8 mouse cellular contexts compared by ENCODE assay signal in genomic region chr7:19307739-19308453, GRCm38 (mm10). TPM values are rescaled to one million over a fixed set of nuclear protein-coding genes. Genes with fewer than 3 reads are reported as not detected.
DNase-seq lines count a peak whose midpoint lies in the region; ATAC-seq and TF ChIP-seq lines count a peak whose summit lies in the region.

No protein-coding gene starts in this region.

- H3K9ac ChIP-seq in ES-Bruce4 (ENCODE audit: low read depth, poor library complexity, severe bottlenecking), result peak overlapping the region; percentile 16; the same call in 1 of the 2 replicates
- H3K9ac ChIP-seq in heart, embryonic 14.5 days (ENCODE audit: low read length), result peak overlapping the region; percentile 73
- H3K9ac ChIP-seq in liver, embryonic 12.5 days, result peak overlapping the region; percentile 64

- DNase-seq in adrenal gland, postnatal 25 days, result peak; percentile 77
- DNase-seq in kidney, postnatal 10 days, result peak; percentile 87
- peak; percentile 68 for DNase-seq in thymus, postnatal 0 days (ENCODE audit: low spot score)

- H3K27me3 ChIP-seq in ES-Bruce4 (ENCODE audit: control insufficient read depth, insufficient read depth, low read length, poor library complexity, severe bottlenecking) (no peaks in the 10 kb centered on the region), myocyte (ENCODE audit: control insufficient read depth, insufficient read depth, insufficient read length) (no peaks in the 10 kb centered on the region)
- H3K27me3 ChIP-seq in erythroblast, embryonic 14.5 days (ENCODE audit: control insufficient read depth), result peaks cover 79% of the 10 kb centered on the region
- peaks cover 41% of the 10 kb centered on the region for H3K27me3 ChIP-seq in heart, embryonic 14.5 days (ENCODE audit: control insufficient read depth, insufficient read depth, low read length)
- peaks cover 84% of the 10 kb centered on the region for H3K27me3 ChIP-seq in liver, embryonic 12.5 days (replicated peaks)

- peak overlapping the region; percentile 99 for H3K4me2 ChIP-seq in heart, embryonic 14.5 days (ENCODE audit: low read length)
- H3K4me2 ChIP-seq in liver, embryonic 12.5 days, result peak overlapping the region; percentile 99
- H3K4me2 ChIP-seq in myocyte (ENCODE audit: low read depth), result peak overlapping the region; percentile 100

- no peak overlapping the region for H3ac ChIP-seq in myocyte (ENCODE audit: control insufficient read depth, insufficient read length)

- ATAC-seq in heart, embryonic 14.5 days (ENCODE audit: insufficient number of reproducible peaks, insufficient read depth, low FRiP score, low read depth), result peak; percentile 45
- peak; percentile 27 for ATAC-seq in liver, embryonic 12.5 days

- no peak for TF ChIP-seq CTCF in ES-Bruce4 (IDR thresholded peaks at IDR 0.05; ENCODE audit: low read depth, low read length)

- H3K79me2 ChIP-seq in myocyte (ENCODE audit: control insufficient read depth, insufficient read depth), result no peaks in the 10 kb centered on the region

- WGBS in heart, embryonic 14.5 days, result 1% methylated on average over 18 of the region's 18 CpGs
- WGBS in liver, embryonic 12.5 days (ENCODE audit: insufficient replicate concordance), result 2% methylated on average over 18 of the region's 18 CpGs

- no peak for TF ChIP-seq EP300 in ES-Bruce4 (IDR thresholded peaks at IDR 0.05; ENCODE audit: insufficient read depth, low read depth, low read length)

- H3K4me1 ChIP-seq in ES-Bruce4 (ENCODE audit: control insufficient read depth, insufficient read depth, low read length), result peaks cover 1% of the 10 kb centered on the region
- peaks cover 40% of the 10 kb centered on the region for H3K4me1 ChIP-seq in erythroblast, embryonic 14.5 days (ENCODE audit: control insufficient read depth)
- H3K4me1 ChIP-seq in heart, embryonic 14.5 days (ENCODE audit: control insufficient read depth in 2 of 2, insufficient read depth in 2 of 2, low read length in 2 of 2), result peaks cover 9 to 35% of the 10 kb centered on the region in 2 experiments
- peaks cover 44% of the 10 kb centered on the region for H3K4me1 ChIP-seq in liver, embryonic 12.5 days

- H3K36me3 ChIP-seq in ES-Bruce4 (ENCODE audit: control insufficient read depth, insufficient read depth, low read length, poor library complexity, severe bottlenecking) (no peaks in the 10 kb centered on the region), myocyte (ENCODE audit: control insufficient read depth, insufficient read depth) (no peaks in the 10 kb centered on the region)
- H3K36me3 ChIP-seq in erythroblast, embryonic 14.5 days (ENCODE audit: control insufficient read depth), result no peaks in the 10 kb centered on the region
- no peaks in the 10 kb centered on the region for H3K36me3 ChIP-seq in heart, embryonic 14.5 days (ENCODE audit: control insufficient read depth, insufficient read depth, low read length)
- H3K36me3 ChIP-seq in liver, embryonic 12.5 days, result no peaks in the 10 kb centered on the region

- H3K9me3 ChIP-seq in ES-Bruce4 (replicated peaks; ENCODE audit: control insufficient read depth, insufficient read depth, low read length, poor library complexity, severe bottlenecking), result no peaks in the 10 kb centered on the region
- peaks cover 3% of the 10 kb centered on the region; the same call in 1 of the 2 replicates for H3K9me3 ChIP-seq in erythroblast, embryonic 14.5 days (ENCODE audit: control insufficient read depth, low read length)
- no peaks in the 10 kb centered on the region for H3K9me3 ChIP-seq in heart, embryonic 14.5 days (ENCODE audit: control insufficient read depth, low read length)
- H3K9me3 ChIP-seq in liver, embryonic 12.5 days (replicated peaks), result no peaks in the 10 kb centered on the region

- no peak overlapping the region for H3K27ac ChIP-seq in ES-Bruce4 (ENCODE audit: insufficient read depth, low read length)
- peak overlapping the region; percentile 71 to 78 for H3K27ac ChIP-seq in heart, embryonic 14.5 days (replicated peaks in 1 of 2; ENCODE audit: control insufficient read depth in 1 of 2, insufficient read depth in 1 of 2, low read depth in 2 of 2, low read length in 2 of 2)
- H3K27ac ChIP-seq in liver, embryonic 12.5 days, result peak overlapping the region; percentile 66

- H3K4me3 ChIP-seq in ES-Bruce4 (ENCODE audit: low read depth, low read length) (peak overlapping the region; percentile 81), myocyte (peak overlapping the region; percentile 65)
- H3K4me3 ChIP-seq in erythroblast, embryonic 14.5 days (replicated peaks), result peak overlapping the region; percentile 66
- peak overlapping the region; percentile 67 to 69 for H3K4me3 ChIP-seq in heart, embryonic 14.5 days (ENCODE audit: control insufficient read depth in 1 of 2, insufficient read depth in 1 of 2, low read depth in 1 of 2, low read length in 2 of 2)
- H3K4me3 ChIP-seq in liver, embryonic 12.5 days, result peak overlapping the region; percentile 72

- no peak for TF ChIP-seq POLR2A in ES-Bruce4 (IDR thresholded peaks at IDR 0.05; ENCODE audit: insufficient read depth, low read length)
- peak; percentile 2 for TF ChIP-seq POLR2A in myocyte (IDR thresholded peaks at IDR 0.05; ENCODE audit: insufficient read length, low read depth)

TF ChIP-seq in myocyte, 11 proteins besides CTCF, POLR2A, EP300 and RAD21:
- no peak for TF ChIP-seq POLR2AphosphoS2 (IDR thresholded peaks at IDR 0.05; ENCODE audit: insufficient read length, low read depth)
- TF ChIP-seq MAX (IDR thresholded peaks at IDR 0.05; ENCODE audit: low read depth), result no peak
- no peak for TF ChIP-seq MYOD1 (IDR thresholded peaks at IDR 0.05; ENCODE audit: control insufficient read depth in 1 of 3, insufficient read length in 2 of 3, low read depth in 2 of 3)
- TF ChIP-seq USF1 (IDR thresholded peaks at IDR 0.05; ENCODE audit: low read depth), result no peak
- no peak for TF ChIP-seq CEBPB (IDR thresholded peaks at IDR 0.05; ENCODE audit: insufficient read depth, poor library complexity, severe bottlenecking)
- TF ChIP-seq TCF3 (IDR thresholded peaks at IDR 0.05; ENCODE audit: insufficient read length, low read depth), result no peak
- TF ChIP-seq E2F4 (IDR thresholded peaks at IDR 0.05; ENCODE audit: insufficient read depth), result no peak
- TF ChIP-seq MYOG (IDR thresholded peaks at IDR 0.05; ENCODE audit: control insufficient read depth in 1 of 3, insufficient read depth in 1 of 3, insufficient read length in 2 of 3, low read depth in 2 of 3), result no peak
- TF ChIP-seq REST (IDR thresholded peaks at IDR 0.05; ENCODE audit: insufficient read depth, insufficient read length), result no peak
- no peak for TF ChIP-seq SRF (IDR thresholded peaks at IDR 0.05; ENCODE audit: control insufficient read depth, insufficient read length, low read depth)

RNA-seq across cellular contexts. Expression of gene Fosb, which starts 2.0 kb away (rescaled TPM):
- 0.68 and 1.1 TPM in 2 replicates for polyA plus RNA-seq in ES-Bruce4 (2011; ENCODE audit: insufficient read depth, insufficient read length, low read depth, missing spikeins)
- total RNA-seq in adrenal gland, postnatal 25 days (2021), result 1.0 and 1.3 TPM in 2 replicates
- 7.8 and 8.8 TPM in 2 replicates for polyA plus RNA-seq in erythroblast, embryonic 14.5 days (2012)
- 0.22 TPM in 1 of 2 replicates, not detected in the other for polyA plus RNA-seq in heart, embryonic 14.5 days (2014; fragmentation: Nextera tagmentation; extraction: Ambion mirVana)
- polyA plus RNA-seq in liver, embryonic 12.5 days (2016; fragmentation: Nextera tagmentation; extraction: Ambion mirVana), result 0.04 and 0.05 TPM in 2 replicates
- polyA plus RNA-seq in myocyte (2012; fragmentation: generic; extraction: Trizol), result 0.82 TPM
- polyA plus RNA-seq in thymus, postnatal 0 days (2015; fragmentation: Nextera tagmentation; extraction: Ambion mirVana), result 0.19 and 0.21 TPM in 2 replicates

RNA-seq across cellular contexts. Expression of gene Rtn2, which starts 25.5 kb away (rescaled TPM):
- polyA plus RNA-seq in ES-Bruce4 (2011; ENCODE audit: insufficient read depth, insufficient read length, low read depth, missing spikeins) (14.3 and 15.3 TPM in 2 replicates), myocyte (2012; fragmentation: generic; extraction: Trizol) (340 TPM)
- 2.5 and 5.3 TPM in 2 replicates for total RNA-seq in adrenal gland, postnatal 25 days (2021)
- 0.29 and 0.44 TPM in 2 replicates for polyA plus RNA-seq in erythroblast, embryonic 14.5 days (2012)
- 39.2 and 43.6 TPM in 2 replicates for polyA plus RNA-seq in heart, embryonic 14.5 days (2014; fragmentation: Nextera tagmentation; extraction: Ambion mirVana)
- 5.1 and 5.6 TPM in 2 replicates for polyA plus RNA-seq in liver, embryonic 12.5 days (2016; fragmentation: Nextera tagmentation; extraction: Ambion mirVana)
- polyA plus RNA-seq in thymus, postnatal 0 days (2015; fragmentation: Nextera tagmentation; extraction: Ambion mirVana), result 1.6 and 2.2 TPM in 2 replicates

RNA-seq across cellular contexts. Expression of gene Ppm1n, which starts 28.0 kb away (rescaled TPM):
- 5.7 and 6.1 TPM in 2 replicates for polyA plus RNA-seq in ES-Bruce4 (2011; ENCODE audit: insufficient read depth, insufficient read length, low read depth, missing spikeins)
- total RNA-seq in adrenal gland, postnatal 25 days (2021), result not detected in 2 replicates
- polyA plus RNA-seq in erythroblast, embryonic 14.5 days (2012), result not detected in 2 replicates
- 0.20 TPM in 1 of 2 replicates, not detected in the other for polyA plus RNA-seq in heart, embryonic 14.5 days (2014; fragmentation: Nextera tagmentation; extraction: Ambion mirVana)
- polyA plus RNA-seq in liver, embryonic 12.5 days (2016; fragmentation: Nextera tagmentation; extraction: Ambion mirVana), result not detected in 2 replicates
- polyA plus RNA-seq in myocyte (2012; fragmentation: generic; extraction: Trizol), result 0.42 TPM
- polyA plus RNA-seq in thymus, postnatal 0 days (2015; fragmentation: Nextera tagmentation; extraction: Ambion mirVana), result 0.27 and 0.30 TPM in 2 replicates

RNA-seq across cellular contexts. Expression of gene Vasp, which starts 36.3 kb away (rescaled TPM):
- polyA plus RNA-seq in ES-Bruce4 (2011; ENCODE audit: insufficient read depth, insufficient read length, low read depth, missing spikeins) (75.7 and 90.0 TPM in 2 replicates), myocyte (2012; fragmentation: generic; extraction: Trizol) (189 TPM)
- total RNA-seq in adrenal gland, postnatal 25 days (2021), result 47.4 and 61.4 TPM in 2 replicates
- 17.7 TPM in 2 replicates for polyA plus RNA-seq in erythroblast, embryonic 14.5 days (2012)
- polyA plus RNA-seq in heart, embryonic 14.5 days (2014; fragmentation: Nextera tagmentation; extraction: Ambion mirVana), result 66.1 and 68.9 TPM in 2 replicates
- 61.1 and 61.5 TPM in 2 replicates for polyA plus RNA-seq in liver, embryonic 12.5 days (2016; fragmentation: Nextera tagmentation; extraction: Ambion mirVana)
- polyA plus RNA-seq in thymus, postnatal 0 days (2015; fragmentation: Nextera tagmentation; extraction: Ambion mirVana), result 74.3 and 75.3 TPM in 2 replicates

RNA-seq across cellular contexts. Expression of gene Ercc1, which starts 36.7 kb away (rescaled TPM):
- 38.1 and 43.7 TPM in 2 replicates for polyA plus RNA-seq in ES-Bruce4 (2011; ENCODE audit: insufficient read depth, insufficient read length, low read depth, missing spikeins)
- 44.5 and 45.8 TPM in 2 replicates for total RNA-seq in adrenal gland, postnatal 25 days (2021)
- 3.4 and 3.6 TPM in 2 replicates for polyA plus RNA-seq in erythroblast, embryonic 14.5 days (2012)
- polyA plus RNA-seq in heart, embryonic 14.5 days (2014; fragmentation: Nextera tagmentation; extraction: Ambion mirVana), result 60.0 and 68.7 TPM in 2 replicates
- polyA plus RNA-seq in liver, embryonic 12.5 days (2016; fragmentation: Nextera tagmentation; extraction: Ambion mirVana), result 25.8 and 31.5 TPM in 2 replicates
- 83.1 TPM for polyA plus RNA-seq in myocyte (2012; fragmentation: generic; extraction: Trizol)
- 59.6 and 67.1 TPM in 2 replicates for polyA plus RNA-seq in thymus, postnatal 0 days (2015; fragmentation: Nextera tagmentation; extraction: Ambion mirVana)

Comparison
In these comparisons a context has a peak if more than half of its experiments do, and no peak if none do; other contexts are left out.
1. H3K9ac ChIP-seq: peak in every context shown above with its lines; median percentile 73 in heart, embryonic 14.5 days; 64 in liver, embryonic 12.5 days; 16 in ES-Bruce4.